Mouse (Mus musculus): ENCODE results near the gene Lypd6.

Gene Lypd6

DNA sequence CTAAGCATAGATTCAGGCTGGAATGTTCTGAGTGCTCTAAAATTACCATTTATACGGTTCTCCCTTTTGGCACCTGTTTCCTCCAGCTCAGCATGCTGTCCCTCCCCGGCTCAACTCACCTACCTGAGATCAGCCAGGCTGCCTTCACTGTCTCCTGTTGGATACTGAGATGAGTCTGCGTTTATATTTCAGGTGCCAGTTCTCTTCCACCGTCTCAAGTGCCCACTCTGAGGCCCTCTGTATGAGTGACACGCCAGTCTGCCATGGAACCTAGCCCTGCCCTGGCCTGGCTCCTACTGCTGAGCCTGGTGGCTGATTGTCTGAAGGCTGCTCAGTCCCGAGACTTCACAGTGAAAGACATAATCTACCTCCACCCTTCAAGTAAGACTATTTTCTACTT is 99.0 kb downstream of the Lypd6 start:
- no peak for DNase-seq (ENCODE audit: extremely low read depth, low read depth, low spot score)

- DNase-seq (ENCODE audit: extremely low read depth, low read depth, low spot score), result no peak
Observed at GRCm38 (mm10) chr2:50166082-50166481, 99.9 kb downstream of the Lypd6 start.

- no peak for DNase-seq (ENCODE audit: extremely low read depth, low read depth, low spot score)
Observed at GRCm38 (mm10) chr2:50173730-50174528, 107.7 kb downstream of the Lypd6 start.

DNA sequence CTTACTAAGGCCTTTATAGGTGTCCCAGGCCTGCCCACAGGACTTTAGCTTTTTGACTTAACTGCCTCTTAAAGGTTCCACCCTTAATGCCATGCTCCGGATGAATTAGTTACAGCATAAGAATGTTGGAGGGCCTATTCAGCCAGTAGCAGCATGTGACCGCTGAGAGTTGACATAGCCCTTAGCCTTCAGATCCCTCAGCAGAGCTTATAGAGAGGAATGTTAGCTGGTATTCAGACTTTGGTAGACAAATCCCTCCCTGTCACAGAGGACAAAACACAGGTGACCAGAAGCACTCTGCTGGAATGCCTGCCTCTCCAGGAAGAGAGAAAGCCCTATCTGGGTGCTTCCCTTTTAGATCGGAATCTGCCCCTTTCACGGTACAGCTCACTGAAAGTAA is 109.5 kb downstream of the Lypd6 start:
- DNase-seq (ENCODE audit: extremely low read depth, low read depth, low spot score), result no peak

DNA sequence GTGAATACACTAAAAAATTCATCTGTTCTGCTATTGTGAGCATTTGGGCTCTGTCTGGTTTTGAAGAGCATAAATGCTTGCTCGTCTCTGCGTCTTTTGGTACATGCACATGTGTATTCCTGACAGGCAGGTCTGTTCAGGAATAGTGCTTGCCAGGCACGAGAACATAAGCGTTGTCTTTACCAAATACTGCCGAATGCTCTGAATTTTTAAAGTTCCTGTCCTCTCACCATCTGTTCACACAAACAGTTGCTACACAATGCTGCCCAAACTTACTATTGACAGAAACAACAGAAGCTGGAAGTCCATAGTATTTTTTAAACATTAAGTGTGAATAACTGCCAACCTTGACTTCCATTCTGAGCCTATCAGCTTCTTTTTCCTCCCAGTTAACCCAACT is 112.9 kb downstream of the Lypd6 start:
- no peak for DNase-seq (ENCODE audit: extremely low read depth, low read depth, low spot score)

- DNase-seq (ENCODE audit: extremely low read depth, low read depth, low spot score), result no peak
Observed at GRCm38 (mm10) chr2:50180423-50180822, 114.2 kb downstream of the Lypd6 start.

DNA sequence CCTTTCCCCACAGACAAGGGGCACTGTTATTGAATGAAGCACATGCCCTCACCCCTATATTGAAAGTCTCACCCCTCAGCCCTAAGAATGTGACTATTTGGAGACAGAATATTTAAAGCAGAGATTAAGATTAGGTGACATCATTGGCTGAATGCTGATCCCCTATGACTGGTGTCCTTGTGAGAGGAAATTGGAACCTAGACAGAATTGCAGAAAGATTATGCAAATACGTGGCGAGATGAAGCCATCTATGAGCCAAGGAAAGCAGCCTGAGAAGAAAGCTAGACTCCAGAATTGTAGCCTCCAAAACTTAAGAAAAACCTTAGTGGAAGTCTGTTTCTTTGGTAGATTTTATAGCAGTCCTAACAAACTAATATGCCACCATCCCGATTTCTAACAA is 115.1 kb downstream of the Lypd6 start:
- DNase-seq (ENCODE audit: extremely low read depth, low read depth, low spot score), result no peak

DNA sequence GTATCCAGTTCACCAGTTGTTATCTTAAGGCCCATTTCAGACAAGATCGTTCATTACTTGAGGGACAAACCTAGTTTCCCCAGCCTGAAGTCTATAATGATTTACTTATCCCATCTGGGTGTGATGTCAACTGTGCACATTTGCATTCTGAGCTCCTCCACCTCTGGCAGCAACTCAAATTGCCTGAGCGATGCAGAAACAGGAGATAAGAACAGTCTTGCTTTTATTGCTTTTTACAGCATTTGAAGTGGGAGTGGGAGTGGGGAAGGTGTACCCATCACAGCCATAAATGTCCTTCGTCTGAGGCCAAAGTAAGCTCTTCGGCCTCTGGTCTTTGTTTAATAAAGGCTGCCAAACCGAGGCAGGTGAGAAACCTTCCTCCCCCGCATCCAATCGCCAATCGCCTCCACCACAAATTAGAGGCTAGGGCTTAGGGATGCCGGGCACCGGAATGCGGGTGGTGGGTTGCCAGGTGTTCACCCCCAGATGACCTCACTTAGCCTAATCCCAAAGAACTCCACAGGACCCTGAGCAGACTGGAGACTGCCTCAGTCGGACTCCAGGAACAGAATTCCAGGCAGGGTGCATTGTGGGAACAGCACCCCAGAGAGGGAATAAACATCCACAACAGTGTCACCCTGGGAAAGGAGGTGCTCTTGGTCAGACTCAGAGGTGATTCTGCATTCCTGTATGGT is 120.6 kb downstream of the Lypd6 start:
- DNase-seq (ENCODE audit: extremely low read depth, low read depth, low spot score), result no peak

DNA sequence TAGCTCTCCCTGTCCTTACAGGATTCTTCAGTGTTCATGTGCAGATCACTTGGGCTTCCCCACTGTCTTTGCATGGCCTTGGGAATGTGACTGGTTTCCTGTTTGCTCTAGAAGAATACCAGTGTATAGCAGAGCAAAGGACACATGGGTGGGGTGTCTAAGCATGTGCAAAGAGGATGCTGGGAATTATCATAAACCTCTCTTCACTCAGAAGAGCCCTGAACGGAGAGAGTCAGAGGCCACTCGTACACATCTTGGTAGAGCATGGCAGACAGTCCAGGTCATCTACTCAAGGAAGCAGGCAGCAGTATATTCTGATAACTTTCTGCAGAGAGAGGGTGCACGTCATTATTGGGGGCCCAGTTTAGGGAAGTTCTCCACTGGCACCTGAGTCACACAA is 122.6 kb downstream of the Lypd6 start:
- no peak for DNase-seq (ENCODE audit: extremely low read depth, low read depth, low spot score)

- no peak for DNase-seq (ENCODE audit: extremely low read depth, low read depth, low spot score)
Observed at GRCm38 (mm10) chr2:50196681-50197080, 130.5 kb downstream of the Lypd6 start.

DNA sequence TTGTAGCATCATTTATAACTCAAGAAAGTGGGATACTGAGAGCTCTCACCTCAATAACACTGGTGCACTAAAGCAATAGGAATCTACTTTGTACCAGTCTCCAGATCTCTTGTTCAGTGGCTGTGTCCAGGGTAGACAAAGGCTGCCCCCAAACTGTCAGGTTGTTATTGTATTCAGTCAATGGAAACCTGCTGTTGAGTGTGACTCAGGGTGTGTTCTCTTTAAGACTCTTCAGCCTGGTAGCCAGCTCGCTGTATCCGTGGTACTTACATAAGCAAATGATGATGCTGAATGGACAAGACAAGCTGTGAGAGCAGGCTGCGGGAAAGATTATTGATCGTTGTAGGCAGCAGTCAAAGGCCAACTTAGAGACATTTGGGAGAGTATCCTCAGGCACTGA is 131.6 kb downstream of the Lypd6 start:
- no peak for DNase-seq (ENCODE audit: extremely low read depth, low read depth, low spot score)

GRCm38 (mm10) chr2:50200541-50200940 is 134.3 kb downstream of the Lypd6 start:
- no peak for DNase-seq (ENCODE audit: extremely low read depth, low read depth, low spot score)

- DNase-seq (ENCODE audit: extremely low read depth, low read depth, low spot score), result no peak
Observed at GRCm38 (mm10) chr2:50220574-50220973, 154.3 kb downstream of the Lypd6 start.

GRCm38 (mm10) chr2:50225019-50225418 is 158.8 kb downstream of the Lypd6 start:
- DNase-seq (ENCODE audit: extremely low read depth, low read depth, low spot score), result no peak

DNA sequence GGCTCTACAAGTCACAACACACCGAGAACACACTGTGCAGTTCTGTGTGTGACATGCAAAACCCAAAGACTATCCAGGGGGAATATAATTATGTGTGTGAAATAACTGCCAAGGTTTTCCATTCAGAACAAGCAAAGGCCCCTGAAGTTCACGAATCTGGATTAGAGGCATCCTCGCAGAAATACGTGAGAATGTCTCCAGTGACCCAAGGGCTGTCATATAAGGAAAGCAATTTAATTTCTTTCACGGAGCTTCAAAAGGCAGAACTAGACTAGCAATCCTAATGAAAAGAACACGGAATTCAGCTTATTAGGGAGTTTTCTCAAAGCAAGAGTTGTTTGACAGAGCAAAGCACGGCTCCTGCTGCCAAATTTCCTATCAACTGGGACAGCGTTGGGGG is 167.3 kb downstream of the Lypd6 start:
- no peak for DNase-seq (ENCODE audit: extremely low read depth, low read depth, low spot score)
